Mouse (Mus musculus): Measurements from ENCODE around the gene Sept1. TPM values are rescaled to one million over a fixed set of nuclear protein-coding genes. Genes with fewer than 3 reads are reported as not detected.
"Not testable (repeated sequence)": the region's sequence is repeated elsewhere in the genome, so short reads cannot be mapped to it uniquely, and the experiment has no call there.

Gene Sept1
- polyA plus RNA-seq, 1 experiment from 2014 or later: 15.0 TPM

DNA sequence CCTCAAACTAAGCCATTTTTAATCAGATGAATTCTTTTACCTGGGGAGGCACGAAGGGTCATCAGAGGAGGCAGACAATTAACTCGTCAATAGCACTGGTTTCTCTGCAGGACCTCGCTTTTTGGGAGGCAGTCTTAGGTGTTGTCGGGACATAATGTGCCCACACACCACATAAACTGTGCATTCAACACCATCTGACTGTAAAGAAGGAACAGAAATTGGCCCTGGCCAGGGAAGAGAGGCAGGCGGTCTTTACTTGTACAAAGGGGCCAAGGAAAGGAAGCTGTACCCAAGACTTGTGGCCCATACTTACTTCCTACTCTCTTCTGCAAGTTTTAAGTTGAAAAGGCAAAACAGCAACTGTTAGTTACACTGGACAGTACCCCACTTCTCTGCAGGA is 23.6 kb upstream of the Sept1 start:
- Histone ChIP-seq H3K9ac (ENCODE audit: low read length) (no peak overlapping the region), H3K27ac (ENCODE audit: low read length) (no peak overlapping the region), H3K27me3 (ENCODE audit: control insufficient read depth, insufficient read depth, low read length) (no peaks in the 10 kb centered on the region), H3K4me2 (ENCODE audit: low read depth, low read length) (no peak overlapping the region), H3K4me1 (ENCODE audit: control insufficient read depth, insufficient read depth, low read length) (peaks cover 13% of the 10 kb centered on the region), H3K4me3 (replicated peaks; ENCODE audit: low read length) (no peak overlapping the region), H3K9me3 (replicated peaks; ENCODE audit: control insufficient read depth, low read length) (no peaks in the 10 kb centered on the region), H3K36me3 (ENCODE audit: control insufficient read depth, insufficient read depth, low read length) (no peaks in the 10 kb centered on the region)
- ATAC-seq (ENCODE audit: insufficient read depth, low FRiP score): no peak
- WGBS: 86% methylated on average over 5 of the region's 5 CpGs

DNA sequence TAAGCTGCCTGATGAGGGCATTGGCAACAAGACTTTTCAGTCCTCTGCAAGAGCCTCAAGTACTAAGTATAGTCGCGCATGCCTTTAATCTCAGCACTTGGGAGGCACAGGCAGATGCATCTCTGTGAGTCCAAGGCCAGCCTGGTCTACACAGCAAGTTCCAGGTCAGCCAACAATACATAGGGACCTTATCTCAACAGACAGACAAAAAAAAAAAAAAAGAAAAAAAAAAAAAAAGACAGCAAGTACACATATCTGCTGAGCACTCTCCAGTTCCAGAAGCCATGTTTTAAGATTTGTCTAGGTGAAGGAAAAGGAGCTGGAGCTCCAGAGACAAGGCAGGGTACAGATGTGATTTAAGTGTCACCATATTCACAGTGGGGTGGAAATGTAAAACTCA is 23.0 kb upstream of the Sept1 start:
- Histone ChIP-seq H3K4me3 (replicated peaks; ENCODE audit: low read length) (no peak overlapping the region), H3K27ac (ENCODE audit: low read length) (no peak overlapping the region), H3K27me3 (ENCODE audit: control insufficient read depth, insufficient read depth, low read length) (no peaks in the 10 kb centered on the region), H3K36me3 (ENCODE audit: control insufficient read depth, insufficient read depth, low read length) (no peaks in the 10 kb centered on the region), H3K4me1 (ENCODE audit: control insufficient read depth, insufficient read depth, low read length) (peaks cover 11% of the 10 kb centered on the region), H3K4me2 (ENCODE audit: low read depth, low read length) (no peak overlapping the region), H3K9me3 (replicated peaks; ENCODE audit: control insufficient read depth, low read length) (no peaks in the 10 kb centered on the region), H3K9ac (ENCODE audit: low read length) (no peak overlapping the region)
- 82% methylated on average over 2 of the region's 2 CpGs for WGBS
- no peak for ATAC-seq (ENCODE audit: insufficient read depth, low FRiP score)

DNA sequence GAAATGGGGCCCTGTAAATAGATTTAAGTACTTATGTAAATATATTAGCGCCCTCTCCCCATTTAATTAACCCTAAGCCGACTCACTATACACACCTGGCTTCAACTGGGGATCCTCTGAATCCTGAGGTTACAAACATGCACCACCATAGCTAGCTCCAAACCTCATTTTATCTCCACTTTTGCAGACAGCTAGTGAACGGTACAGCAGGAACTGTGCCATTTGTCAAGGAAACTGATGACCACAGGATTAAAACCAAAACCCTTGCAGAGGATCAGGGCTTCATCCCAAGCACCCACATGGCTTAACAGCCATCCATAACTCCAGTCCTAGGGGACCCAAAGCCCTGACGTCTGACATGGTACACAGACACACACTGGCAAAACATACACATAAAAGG is 22.1 kb upstream of the Sept1 start:
- no peak for ATAC-seq (ENCODE audit: insufficient read depth, low FRiP score)
- no peaks in the 10 kb centered on the region for H3K36me3 ChIP-seq (ENCODE audit: control insufficient read depth, insufficient read depth, low read length)
- peak overlapping the region; percentile 87 for H3K9ac ChIP-seq (ENCODE audit: low read length)
- peak overlapping the region; percentile 69 for H3K4me3 ChIP-seq (replicated peaks; ENCODE audit: low read length)
- H3K27me3 ChIP-seq (ENCODE audit: control insufficient read depth, insufficient read depth, low read length): no peaks in the 10 kb centered on the region
- H3K27ac ChIP-seq (ENCODE audit: low read length): peak overlapping the region; percentile 90; the same call in 1 of the 2 replicates
- H3K4me2 ChIP-seq (ENCODE audit: low read depth, low read length): peak overlapping the region; percentile 97
- no peaks in the 10 kb centered on the region for H3K9me3 ChIP-seq (replicated peaks; ENCODE audit: control insufficient read depth, low read length)
- peaks cover 9% of the 10 kb centered on the region for H3K4me1 ChIP-seq (ENCODE audit: control insufficient read depth, insufficient read depth, low read length)
- 12% methylated on average over 4 of the region's 4 CpGs for WGBS

DNA sequence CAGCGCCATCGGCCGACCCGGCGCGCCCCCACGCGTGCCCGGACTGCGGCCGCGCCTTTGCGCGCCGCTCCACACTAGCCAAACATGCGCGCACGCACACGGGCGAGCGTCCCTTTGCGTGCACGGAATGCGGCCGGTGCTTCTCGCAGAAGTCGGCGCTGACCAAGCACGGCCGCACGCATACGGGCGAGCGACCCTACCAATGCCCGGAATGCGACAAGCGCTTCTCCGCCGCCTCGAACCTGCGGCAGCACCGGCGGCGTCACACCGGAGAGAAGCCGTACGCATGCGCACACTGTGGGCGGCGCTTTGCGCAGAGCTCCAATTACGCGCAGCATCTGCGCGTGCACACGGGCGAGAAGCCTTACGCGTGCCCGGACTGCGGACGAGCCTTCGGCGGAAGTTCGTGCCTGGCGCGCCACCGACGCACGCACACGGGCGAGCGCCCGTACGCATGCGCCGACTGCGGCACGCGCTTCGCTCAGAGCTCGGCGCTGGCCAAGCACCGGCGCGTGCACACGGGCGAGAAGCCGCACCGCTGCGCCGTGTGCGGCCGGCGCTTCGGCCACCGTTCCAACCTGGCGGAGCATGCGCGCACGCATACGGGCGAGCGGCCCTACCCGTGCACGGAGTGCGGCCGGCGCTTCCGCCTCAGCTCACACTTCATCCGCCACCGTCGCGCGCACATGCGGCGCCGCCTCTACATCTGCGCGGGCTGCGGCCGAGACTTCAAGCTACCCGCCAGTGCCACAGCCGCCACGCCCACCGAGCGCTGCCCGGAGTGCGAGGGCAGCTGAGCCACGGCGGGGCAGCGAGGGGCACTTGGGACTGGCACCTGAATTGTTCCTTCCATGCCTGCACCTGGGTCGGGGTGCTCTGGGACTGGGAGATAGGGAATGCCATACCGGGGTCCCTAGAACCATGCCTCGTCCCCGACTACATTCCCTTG is 21.2 kb upstream of the Sept1 start:
- WGBS: under 1% methylated on average over 136 of the region's 136 CpGs

DNA sequence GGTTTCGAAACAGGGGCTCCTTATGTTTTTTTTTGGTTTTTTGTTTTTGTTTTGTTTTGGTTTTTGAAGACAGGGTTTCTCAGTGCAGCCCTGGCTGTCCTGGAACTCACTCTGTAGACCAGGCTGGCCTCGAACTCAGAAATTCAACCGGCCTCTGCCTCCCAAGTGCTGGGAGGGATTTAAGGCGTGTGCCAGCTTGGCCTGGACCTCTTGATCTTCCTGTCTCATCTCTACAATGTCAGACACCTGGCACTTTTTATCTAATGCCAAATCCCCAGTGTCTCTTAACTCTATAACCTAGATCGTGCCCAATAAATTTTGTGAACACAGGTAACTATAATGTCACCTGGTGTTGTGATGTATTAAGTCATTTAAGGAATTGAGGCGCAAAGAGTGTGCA is 20.4 kb upstream of the Sept1 start:
- peak overlapping the region; percentile 86 for H3K27ac ChIP-seq (ENCODE audit: low read length)
- ATAC-seq (ENCODE audit: insufficient read depth, low FRiP score): no peak

More for the DNA sequence above, 21.2 kb upstream of the Sept1 start:
- peaks cover 9% of the 10 kb centered on the region for H3K4me1 ChIP-seq (ENCODE audit: control insufficient read depth, insufficient read depth, low read length)
- H3K27ac ChIP-seq (ENCODE audit: low read length): peak overlapping the region; percentile 90
- ATAC-seq (ENCODE audit: insufficient read depth, low FRiP score): peak; percentile 94
- H3K9me3 ChIP-seq (replicated peaks; ENCODE audit: control insufficient read depth, low read length): no peaks in the 10 kb centered on the region
- H3K4me3 ChIP-seq (replicated peaks; ENCODE audit: low read length): peak overlapping the region; percentile 69
- peak overlapping the region; percentile 87 for H3K9ac ChIP-seq (ENCODE audit: low read length)
- H3K4me2 ChIP-seq (ENCODE audit: low read depth, low read length): peak overlapping the region; percentile 97
- no peaks in the 10 kb centered on the region for H3K36me3 ChIP-seq (ENCODE audit: control insufficient read depth, insufficient read depth, low read length)
- H3K27me3 ChIP-seq (ENCODE audit: control insufficient read depth, insufficient read depth, low read length): no peaks in the 10 kb centered on the region

DNA sequence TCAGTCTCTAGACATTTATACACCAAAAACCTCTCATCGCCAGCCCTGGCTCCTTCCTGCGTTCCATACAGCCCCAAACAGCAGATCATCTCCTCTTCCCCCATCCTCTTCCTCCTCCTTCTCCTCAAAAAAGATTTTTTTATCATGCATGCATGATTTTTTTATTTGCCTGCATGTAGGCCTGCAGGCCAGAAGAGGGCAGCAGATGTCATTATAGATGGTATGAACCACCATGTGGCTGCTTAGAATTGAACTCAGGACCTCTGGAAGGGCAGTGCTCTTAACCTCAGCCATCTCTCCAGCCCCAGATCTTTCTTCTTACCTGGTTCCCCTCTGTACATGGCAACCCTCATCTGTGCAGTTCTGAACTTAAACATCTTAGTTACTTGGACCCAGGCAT is 19.5 kb upstream of the Sept1 start:
- Histone ChIP-seq H3K4me2 (ENCODE audit: low read depth, low read length) (no peak overlapping the region), H3K9me3 (replicated peaks; ENCODE audit: control insufficient read depth, low read length) (no peaks in the 10 kb centered on the region), H3K4me3 (replicated peaks; ENCODE audit: low read length) (no peak overlapping the region), H3K9ac (ENCODE audit: low read length) (no peak overlapping the region), H3K4me1 (ENCODE audit: control insufficient read depth, insufficient read depth, low read length) (peaks cover 9% of the 10 kb centered on the region), H3K36me3 (ENCODE audit: control insufficient read depth, insufficient read depth, low read length) (no peaks in the 10 kb centered on the region), H3K27me3 (ENCODE audit: control insufficient read depth, insufficient read depth, low read length) (no peaks in the 10 kb centered on the region), H3K27ac (ENCODE audit: low read length) (no peak overlapping the region)
- 77% methylated on average over 2 of the region's 2 CpGs for WGBS
- ATAC-seq (ENCODE audit: insufficient read depth, low FRiP score): no peak

More for the DNA sequence above, 20.4 kb upstream of the Sept1 start:
- WGBS: 74% methylated on average over 6 of the region's 6 CpGs
- Histone ChIP-seq H3K9ac (ENCODE audit: low read length) (peak overlapping the region; percentile 86), H3K4me2 (ENCODE audit: low read depth, low read length) (peak overlapping the region; percentile 97), H3K4me3 (replicated peaks; ENCODE audit: low read length) (peak overlapping the region; percentile 69), H3K36me3 (ENCODE audit: control insufficient read depth, insufficient read depth, low read length) (no peaks in the 10 kb centered on the region), H3K27me3 (ENCODE audit: control insufficient read depth, insufficient read depth, low read length) (no peaks in the 10 kb centered on the region), H3K4me1 (ENCODE audit: control insufficient read depth, insufficient read depth, low read length) (peaks cover 9% of the 10 kb centered on the region), H3K9me3 (replicated peaks; ENCODE audit: control insufficient read depth, low read length) (no peaks in the 10 kb centered on the region)

DNA sequence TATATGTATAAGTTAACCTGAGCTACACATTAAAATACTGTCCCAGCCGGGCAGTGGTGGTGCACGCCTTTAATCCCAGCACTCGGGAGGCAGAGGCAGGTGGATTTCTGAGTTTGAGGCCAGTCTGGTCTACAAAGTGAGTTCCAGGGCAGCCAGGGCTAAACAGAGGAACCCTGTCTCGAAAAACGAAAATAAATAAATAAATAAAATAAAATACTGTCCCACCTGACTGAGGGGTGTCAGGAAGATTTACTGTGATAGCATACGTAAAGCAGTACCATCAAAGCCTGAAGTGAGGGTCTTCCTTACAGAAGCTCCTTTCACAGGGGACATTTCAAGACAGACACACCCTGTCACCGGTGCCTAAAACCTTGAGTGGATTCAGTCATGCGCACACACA is 17.6 kb upstream of the Sept1 start:
- not testable (repeated sequence) for H3K27me3 ChIP-seq (ENCODE audit: control insufficient read depth, insufficient read depth, low read length); H3K4me2 ChIP-seq (ENCODE audit: low read depth, low read length); H3K4me3 ChIP-seq (replicated peaks; ENCODE audit: low read length); H3K9ac ChIP-seq (ENCODE audit: low read length); H3K36me3 ChIP-seq (ENCODE audit: control insufficient read depth, insufficient read depth, low read length); H3K9me3 ChIP-seq (replicated peaks; ENCODE audit: control insufficient read depth, low read length); H3K27ac ChIP-seq (ENCODE audit: low read length); ATAC-seq (ENCODE audit: insufficient read depth, low FRiP score)
- H3K4me1 ChIP-seq (ENCODE audit: control insufficient read depth, insufficient read depth, low read length): peaks cover 17% of the 10 kb centered on the region
- WGBS: 90% methylated on average over 8 of the region's 8 CpGs

DNA sequence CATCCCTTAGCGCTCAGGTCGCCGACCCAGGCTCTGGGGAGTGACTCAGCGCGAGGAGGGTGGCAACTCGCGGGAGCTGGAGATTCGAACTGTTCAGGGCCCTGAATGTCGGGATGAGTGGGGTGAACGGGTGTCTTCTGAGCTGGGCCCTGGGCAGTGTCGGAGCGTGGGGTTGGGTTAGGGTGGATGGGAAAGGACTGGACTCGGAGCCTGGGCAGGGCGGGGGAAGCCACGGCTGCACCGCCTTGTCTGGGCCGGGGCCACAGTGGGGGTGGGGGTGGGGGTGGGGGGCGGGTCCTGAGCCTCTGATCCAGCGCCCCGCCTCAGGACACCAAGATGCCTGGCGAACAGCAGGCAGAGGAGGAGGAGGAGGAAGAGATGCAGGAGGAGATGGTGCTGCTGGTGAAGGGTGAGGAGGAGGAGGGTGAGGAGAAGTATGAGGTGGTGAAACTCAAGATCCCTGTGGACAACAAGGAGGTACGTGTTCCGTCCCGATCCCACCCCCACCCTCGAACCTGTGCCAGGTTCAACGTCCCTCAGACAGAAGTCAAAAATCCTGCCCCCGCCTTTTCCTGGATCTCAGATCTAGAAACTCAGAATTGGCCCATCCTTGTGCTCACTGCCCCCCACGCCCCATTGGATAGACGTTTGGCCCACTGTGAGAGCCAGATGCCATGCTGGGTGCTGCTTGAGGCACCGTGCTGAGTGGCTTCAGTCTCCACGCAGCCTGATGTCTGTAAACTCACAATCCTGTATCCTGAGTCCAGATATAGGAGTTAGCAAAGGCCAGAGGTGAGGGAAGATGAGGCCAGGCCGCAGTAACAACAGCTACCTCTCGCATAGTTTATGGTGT is 12.0 kb upstream of the Sept1 start:
- ATAC-seq (ENCODE audit: insufficient read depth, low FRiP score): peak; percentile 86
- H3K4me3 ChIP-seq (replicated peaks; ENCODE audit: low read length): peak overlapping the region; percentile 77
- H3K36me3 ChIP-seq (ENCODE audit: control insufficient read depth, insufficient read depth, low read length): no peaks in the 10 kb centered on the region
- peak overlapping the region; percentile 96 for H3K27ac ChIP-seq (ENCODE audit: low read length)
- H3K9me3 ChIP-seq (replicated peaks; ENCODE audit: control insufficient read depth, low read length): no peaks in the 10 kb centered on the region
- H3K4me2 ChIP-seq (ENCODE audit: low read depth, low read length): peak overlapping the region; percentile 82
- 10% methylated on average over 30 of the region's 33 CpGs for WGBS
- H3K27me3 ChIP-seq (ENCODE audit: control insufficient read depth, insufficient read depth, low read length): no peaks in the 10 kb centered on the region
- peak overlapping the region; percentile 94 for H3K9ac ChIP-seq (ENCODE audit: low read length)
- H3K4me1 ChIP-seq (ENCODE audit: control insufficient read depth, insufficient read depth, low read length): peaks cover 17% of the 10 kb centered on the region

All from stomach, embryonic 16.5 days (tissue).